In the genomic region with DNA sequence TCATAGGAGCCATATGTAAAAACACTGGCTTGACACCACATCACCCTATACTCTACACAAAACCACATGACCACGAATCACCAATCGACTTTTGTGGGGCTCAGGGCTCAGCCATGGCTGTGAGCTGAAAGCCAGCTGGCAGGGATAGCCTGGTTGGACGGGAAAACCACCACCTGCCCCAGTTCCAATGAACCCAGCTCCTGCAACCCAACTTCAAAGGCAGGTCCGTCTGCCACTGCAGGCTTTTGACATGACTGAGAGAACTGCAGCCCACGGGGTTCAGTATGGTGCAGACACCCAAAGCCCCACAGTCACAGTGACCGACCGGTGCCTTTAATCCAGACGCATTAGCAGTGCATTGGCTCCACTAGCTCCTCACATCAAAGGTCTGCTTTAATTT, we compare ENCODE assay signal across 16 mouse cellular contexts.
DNase-seq lines count a peak whose midpoint lies in the region; ATAC-seq and TF ChIP-seq lines count a peak whose summit lies in the region.
"Had no signal": no experiment of that assay in that cellular context is flagged by ENCODE, and none has a peak within 500 bp of the region (broad histone marks: within the 10 kb centered on the region; RNA-seq: fewer than 3 reads in every experiment).

No protein-coding gene starts in this region.

- no peak for DNase-seq in forebrain, embryonic 10.5 days (ENCODE audit: extremely low spot score, low spot score)
- peak; percentile 3 for DNase-seq in kidney, adult 18-20 months
- no peak for DNase-seq in kidney, adult 11 months
- peak; percentile 12 for DNase-seq in adrenal gland, postnatal 25 days
- DNase-seq in cerebellum, adult 2 months = peak; percentile 28 to 33
- no peak for DNase-seq in frontal cortex, postnatal 25 days (ENCODE audit: low spot score in 2 of 2)
- DNase-seq: forebrain, postnatal 0 days; kidney, adult 9 months; liver, postnatal 0 days; right cerebral cortex, postnatal 25 days had no signal

- ATAC-seq in forebrain, embryonic 16.5 days = peak; percentile 15; the same call in 1 of the 2 replicates
- ATAC-seq: forebrain, postnatal 0 days; hindbrain, embryonic 16.5 days; liver, postnatal 0 days had no signal

- no peak overlapping the region for H3K27ac ChIP-seq in forebrain, embryonic 16.5 days (ENCODE audit: low read length)
- H3K27ac ChIP-seq in forebrain, embryonic 10.5 days = no peak overlapping the region
- no peak overlapping the region for H3K27ac ChIP-seq in cerebellum, adult 2 months (ENCODE audit: insufficient read depth, low read length)
- H3K27ac ChIP-seq: heart, embryonic 15.5 days; macrophage; midbrain, embryonic 13.5 days had no signal

- no peak overlapping the region for H3K4me3 ChIP-seq in forebrain, embryonic 16.5 days (replicated peaks; ENCODE audit: low read length)
- no peak overlapping the region for H3K4me3 ChIP-seq in forebrain, embryonic 10.5 days
- no peak overlapping the region for H3K4me3 ChIP-seq in cerebellum, adult 2 months (replicated peaks; ENCODE audit: insufficient read depth, low read depth, low read length)
- H3K4me3 ChIP-seq: heart, embryonic 15.5 days; midbrain, embryonic 13.5 days had no signal

- TF ChIP-seq CTCF in cerebellum, adult 2 months (IDR thresholded peaks at IDR 0.05; ENCODE audit: borderline replicate concordance, insufficient read depth, low read depth, low read length) = no peak

- no peak overlapping the region for H3K4me2 ChIP-seq in forebrain, embryonic 16.5 days (ENCODE audit: low read length)
- H3K4me2 ChIP-seq: heart, embryonic 15.5 days; midbrain, embryonic 13.5 days had no signal

- H3K4me1 ChIP-seq in forebrain, embryonic 16.5 days (replicated peaks; ENCODE audit: control insufficient read depth, insufficient read depth, low read length) = peaks cover 3% of the 10 kb centered on the region; the same call in 1 of the 2 replicates
- no peaks in the 10 kb centered on the region for H3K4me1 ChIP-seq in forebrain, embryonic 10.5 days
- peaks cover 5% of the 10 kb centered on the region for H3K4me1 ChIP-seq in cerebellum, adult 2 months (ENCODE audit: control insufficient read depth, insufficient read depth, low read length)

- 80% methylated on average over 8 of the region's 8 CpGs for WGBS in forebrain, embryonic 16.5 days
- 87% methylated on average over 8 of the region's 8 CpGs for WGBS in forebrain, embryonic 10.5 days
- WGBS in cerebellum, adult 2 months = 32% methylated on average over 8 of the region's 8 CpGs

- no peaks in the 10 kb centered on the region for H3K27me3 ChIP-seq in forebrain, embryonic 16.5 days (replicated peaks; ENCODE audit: control insufficient read depth, insufficient read depth, low read length)
- H3K27me3 ChIP-seq in forebrain, embryonic 10.5 days (ENCODE audit: poor library complexity, severe bottlenecking) = no peaks in the 10 kb centered on the region
- H3K27me3 ChIP-seq in cerebellum, adult 2 months (ENCODE audit: control insufficient read depth, insufficient read depth, low read length) = no peaks in the 10 kb centered on the region
- H3K27me3 ChIP-seq: heart, embryonic 15.5 days; midbrain, embryonic 13.5 days had no signal

- no peaks in the 10 kb centered on the region for H3K9me3 ChIP-seq in forebrain, embryonic 16.5 days (ENCODE audit: control insufficient read depth, low read length)
- no peaks in the 10 kb centered on the region for H3K9me3 ChIP-seq in forebrain, embryonic 10.5 days
- H3K9me3 ChIP-seq: G1E; heart, embryonic 15.5 days; midbrain, embryonic 13.5 days had no signal

- no peaks in the 10 kb centered on the region for H3K36me3 ChIP-seq in forebrain, embryonic 16.5 days (ENCODE audit: control insufficient read depth, insufficient read depth)
- H3K36me3 ChIP-seq in forebrain, embryonic 10.5 days (replicated peaks) = peaks cover 7% of the 10 kb centered on the region; the same call in 1 of the 2 replicates
- H3K36me3 ChIP-seq: heart, embryonic 15.5 days; midbrain, embryonic 13.5 days had no signal

- no peak for TF ChIP-seq POLR2A in cerebellum, adult 2 months (IDR thresholded peaks at IDR 0.05; ENCODE audit: borderline replicate concordance, insufficient read depth, low read length)

- no peak overlapping the region for H3K9ac ChIP-seq in forebrain, embryonic 16.5 days (replicated peaks; ENCODE audit: low read depth, low read length)
- H3K9ac ChIP-seq: forebrain, postnatal 0 days; heart, embryonic 15.5 days; liver, postnatal 0 days; midbrain, embryonic 13.5 days had no signal

Comparison
In these comparisons a context has a peak if more than half of its experiments do, and no peak if none do; other contexts are left out.
1. DNase-seq: peak in kidney, adult 18-20 months (single experiment), adrenal gland, postnatal 25 days (single experiment) and cerebellum, adult 2 months (2 of 2); none in forebrain, embryonic 10.5 days (single experiment), kidney, adult 11 months (single experiment) and frontal cortex, postnatal 25 days (0 of 2).